Mouse (Mus musculus) heart, adult 8-10 months (tissue): Measurements from ENCODE around the gene Anapc4. TPM values are rescaled to one million over a fixed set of nuclear protein-coding genes. Genes with fewer than 3 reads are reported as not detected.

Experiments
- DNase-seq: peaks from one replicate; pipeline ENCODE4 v3.0.0; 2022; ENCODE audit warnings: low spot score
- total RNA-seq, 4 experiments: library from RNA; stranded (reverse); gene quantifications; 2 replicates each; pipeline ENCODE4 v1.2.4; 2022

The Anapc4 gene
- total RNA-seq, 4 experiments from 2014 or later, result 28.5 to 40.0 (median 34.4) TPM

- no peak for DNase-seq
Measured at GRCm38 (mm10) chr5:52868918-52869703, 35.3 kb downstream of the Anapc4 start.

GRCm38 (mm10) chr5:52871461-52871860, 37.6 kb downstream of the Anapc4 start:
- no peak for DNase-seq

- no peak for DNase-seq
Measured at GRCm38 (mm10) chr5:52871986-52872385, 38.2 kb downstream of the Anapc4 start.

DNA sequence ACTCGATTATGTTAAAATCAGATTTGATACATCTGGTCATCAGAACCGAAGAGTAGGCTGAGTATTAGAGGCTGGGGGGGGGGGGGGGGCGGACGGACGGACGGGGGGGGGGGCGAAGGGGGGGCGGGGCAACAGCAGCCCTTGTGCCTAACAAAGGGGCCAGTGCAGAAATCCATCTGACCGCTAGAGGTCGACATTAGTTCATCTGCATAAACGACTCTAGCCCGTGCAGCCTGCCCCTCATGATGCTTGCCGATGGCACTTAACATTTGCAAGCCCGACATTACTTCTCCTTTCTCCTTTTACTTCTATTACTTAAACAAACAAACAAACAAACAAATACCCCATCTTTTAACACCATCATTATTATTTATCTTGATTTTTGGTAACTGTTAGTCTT, 45.0 kb downstream of the Anapc4 start:
- DNase-seq, result peak; percentile 42

- DNase-seq, result no peak
Measured at GRCm38 (mm10) chr5:52879926-52880325, 46.1 kb downstream of the Anapc4 start.

- no peak for DNase-seq
Measured at GRCm38 (mm10) chr5:52882446-52882845, 48.6 kb downstream of the Anapc4 start.

- DNase-seq, result peak; percentile 16
Measured at GRCm38 (mm10) chr5:52887085-52887484, 53.3 kb downstream of the Anapc4 start.

DNA sequence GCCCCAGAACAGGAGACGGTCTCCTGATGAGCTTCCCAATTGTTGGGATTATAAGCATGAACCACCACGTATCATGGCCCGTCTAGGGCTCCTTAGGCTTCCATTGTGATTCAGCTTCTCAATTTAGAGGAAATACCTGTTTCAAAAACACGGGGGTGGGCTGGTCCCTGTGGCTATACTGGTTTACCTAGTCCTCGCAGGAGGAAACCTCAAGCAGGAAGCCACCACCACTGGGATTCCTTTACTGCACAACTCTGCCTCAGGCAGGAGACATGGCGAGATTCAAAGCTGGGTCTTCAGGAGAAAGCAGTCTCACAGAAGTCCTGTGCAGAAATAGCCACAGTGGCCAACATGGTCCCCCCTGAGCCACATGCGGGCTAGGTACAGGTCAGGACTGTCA, 56.1 kb downstream of the Anapc4 start:
- DNase-seq, result no peak

DNA sequence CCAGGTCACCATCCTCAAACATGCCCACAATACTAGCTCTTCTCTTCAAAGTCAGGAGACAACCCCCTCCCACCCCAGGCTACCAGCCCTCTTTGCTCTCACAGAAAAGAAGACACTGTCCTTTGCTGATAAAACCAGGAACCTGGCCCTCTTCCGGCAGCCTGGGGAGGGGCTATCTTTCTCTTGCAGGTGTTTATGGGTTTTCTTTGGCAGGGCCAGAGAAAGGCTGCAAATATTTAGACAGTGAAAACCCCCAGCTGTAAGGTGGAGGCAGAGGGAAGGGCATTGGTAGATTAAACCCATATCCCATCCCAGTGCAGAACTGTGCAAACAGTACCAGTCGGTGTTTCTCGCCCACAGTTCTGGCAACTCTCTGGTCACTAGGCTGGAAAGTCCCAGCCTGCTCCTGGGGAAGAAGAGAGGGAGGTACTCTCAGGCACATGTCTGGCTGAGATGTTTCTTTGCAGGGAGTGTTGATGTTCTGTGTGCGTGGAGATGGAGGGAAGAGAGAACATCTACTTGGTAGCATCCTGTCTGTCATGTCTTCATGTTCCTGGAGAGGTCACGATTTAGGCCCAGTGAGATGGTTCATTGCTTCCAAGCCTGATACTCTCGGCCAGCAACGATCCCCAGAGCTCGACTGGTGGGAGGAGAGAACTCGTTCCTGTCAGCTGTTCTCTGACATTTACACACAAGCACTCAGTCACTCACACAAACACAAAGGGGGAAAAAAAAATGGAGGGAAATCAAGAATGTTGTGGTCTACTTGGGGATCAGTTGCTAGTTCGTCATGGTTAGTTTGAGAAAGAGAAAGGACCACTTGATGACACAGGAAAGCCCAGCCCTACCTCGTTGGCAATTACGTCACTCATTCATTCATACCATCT, 58.4 kb downstream of the Anapc4 start:
- no peak for DNase-seq

- no peak for DNase-seq
Measured at GRCm38 (mm10) chr5:52893938-52894337, 60.1 kb downstream of the Anapc4 start.

- no peak for DNase-seq
Measured at GRCm38 (mm10) chr5:52904246-52904645, 70.4 kb downstream of the Anapc4 start.

DNA sequence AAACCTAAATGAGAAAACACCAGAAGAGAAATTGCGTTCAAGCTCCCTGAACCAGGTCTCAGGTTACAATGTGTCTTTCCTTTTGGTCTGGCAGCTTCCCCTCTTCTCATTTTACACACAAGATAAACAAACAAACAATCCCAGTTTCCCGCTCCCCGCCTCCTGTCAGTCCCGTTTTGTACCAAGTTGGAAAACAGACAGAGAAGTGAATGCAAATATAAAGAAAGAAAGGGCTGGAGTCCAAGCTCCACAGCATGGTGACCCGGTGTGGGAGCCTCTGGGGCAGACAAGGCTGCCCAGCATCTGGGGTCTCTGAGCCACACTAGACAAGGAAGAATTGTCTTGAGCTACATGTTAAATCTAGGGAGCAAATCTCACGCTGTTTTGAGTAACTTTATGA, 70.9 kb downstream of the Anapc4 start:
- DNase-seq, result no peak

DNA sequence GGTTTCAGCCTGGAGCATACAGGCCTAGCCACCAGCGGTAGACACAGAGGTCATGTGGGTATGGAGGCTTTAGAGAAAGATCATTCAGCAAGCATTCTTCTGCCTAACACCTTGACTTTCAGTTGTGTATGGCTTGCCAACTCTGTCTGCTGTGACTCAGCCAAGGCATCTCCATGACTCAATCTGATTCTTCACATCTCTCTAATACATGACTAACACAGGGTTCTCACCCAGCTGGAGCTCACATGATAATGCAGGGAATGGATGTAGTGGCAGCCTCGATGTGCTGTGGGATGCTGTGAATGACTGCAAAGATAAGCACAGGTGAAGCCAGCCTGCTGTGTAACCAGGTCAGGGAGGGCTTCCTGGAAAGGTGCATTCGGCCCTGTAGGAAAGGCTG, 74.4 kb downstream of the Anapc4 start:
- no peak for DNase-seq

GRCm38 (mm10) chr5:52910159-52910591, 76.4 kb downstream of the Anapc4 start:
- no peak for DNase-seq

GRCm38 (mm10) chr5:52911286-52911870, 77.6 kb downstream of the Anapc4 start:
- no peak for DNase-seq

- no peak for DNase-seq
Measured at GRCm38 (mm10) chr5:52913711-52914110, 79.9 kb downstream of the Anapc4 start.

DNA sequence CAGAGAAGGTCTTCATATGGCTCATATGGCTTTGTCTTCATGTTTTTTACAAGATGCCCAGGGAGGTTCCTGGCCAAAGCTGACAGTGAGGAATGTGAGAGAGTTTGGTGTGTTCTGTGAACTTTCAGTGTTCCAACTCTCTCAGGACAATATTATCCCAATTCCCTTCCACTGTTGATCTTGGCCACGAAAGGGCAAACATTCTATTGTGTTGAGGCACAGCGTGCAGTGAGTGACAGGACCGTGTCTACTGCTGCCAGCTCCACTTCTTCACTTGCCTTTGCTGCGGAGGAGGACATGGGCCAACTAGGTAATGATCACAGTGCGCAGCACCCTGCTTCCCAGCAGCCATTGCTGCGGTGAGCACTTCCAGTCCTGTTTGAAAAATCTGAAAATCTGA, 82.4 kb downstream of the Anapc4 start:
- no peak for DNase-seq

Other genes starting within 250 kb of the Anapc4 start
- 1 to 10 TPM; 4.7 to 9.0 (median 6.9) TPM for gene Sepsecs, start 164.3 kb upstream of the Anapc4 start, total RNA-seq
- gene Pi4k2b, start 92.4 kb upstream of the Anapc4 start, total RNA-seq, result 1 to 10 TPM; 1.5 to 2.2 (median 1.6) TPM
- gene Zcchc4, start 58.6 kb upstream of the Anapc4 start, total RNA-seq, result 1 to 10 TPM; 6.0 to 7.5 (median 7.1) TPM
- under 1 TPM in 1 of 4 experiments, not detected in 3; 0.09 TPM for gene Slc34a2, start 204.1 kb downstream of the Anapc4 start, total RNA-seq